Mouse (Mus musculus) cortical plate, adult 2 months (tissue): ENCODE data around the gene Pycr2.

Experiments used
- CTCF ChIP-seq: fragments of 200-500 bp; IDR thresholded peaks from 2 replicates; pipeline ENCODE4 v1.5.1; 2011; ENCODE audit warnings: mild to moderate bottlenecking, control low read depth, low read length; ENCODE audit not compliant: insufficient read depth; ENCODE audit errors: extremely low read depth
- POLR2A ChIP-seq: fragments of 200-500 bp; IDR thresholded peaks from 2 replicates; pipeline ENCODE4 v1.6.1; 2011; ENCODE audit warnings: mild to moderate bottlenecking, low read length, control low read depth; ENCODE audit not compliant: insufficient read depth; ENCODE audit errors: extremely low read depth

DNA sequence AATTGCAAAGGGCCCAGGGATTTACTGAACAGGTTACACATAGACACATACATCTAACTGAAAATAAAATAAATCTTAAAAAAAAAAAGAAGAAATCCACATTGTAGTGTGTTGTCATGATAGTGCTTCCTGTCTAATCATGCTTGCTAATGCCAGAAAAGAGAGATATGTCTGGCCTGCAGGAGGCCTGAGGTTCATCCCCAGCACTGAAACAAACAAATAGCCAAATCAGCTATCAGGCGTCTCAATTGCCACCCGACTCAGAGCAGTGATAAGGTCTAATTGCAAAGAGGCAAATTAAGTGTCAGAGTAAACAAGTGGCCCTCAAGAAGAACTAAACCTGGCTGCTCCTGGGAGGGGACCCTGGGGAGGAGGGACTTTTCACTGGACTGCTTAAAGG is 25.5 kb downstream of the Pycr2 start:
- TF ChIP-seq CTCF (no peak), POLR2A (no peak)
